Mouse (Mus musculus): ENCODE results near the gene Slc10a6.

- TF ChIP-seq POLR2A (IDR thresholded peaks at IDR 0.05; ENCODE audit: low read depth, low read length) (no peak), CTCF (conservative IDR thresholded peaks at IDR 0.05; ENCODE audit: insufficient read depth, insufficient read length, low read depth, low read length) (no peak)
Measured at GRCm38 (mm10) chr5:103665876-103666275, 36.7 kb upstream of the Slc10a6 start.
